Mouse (Mus musculus) olfactory bulb, adult 2 months (tissue): ENCODE results near the gene Gstp1.

Source experiments
- CTCF ChIP-seq: fragments of 200-500 bp; IDR thresholded peaks from 2 replicates; pipeline ENCODE4 v1.5.1; 2012; ENCODE audit warnings: low read depth, mild to moderate bottlenecking, low read length, moderate library complexity; ENCODE audit not compliant: insufficient read depth
- POLR2A ChIP-seq: fragments of 200-500 bp; IDR thresholded peaks from 2 replicates; pipeline ENCODE4 v1.6.1; 2012; ENCODE audit warnings: mild to moderate bottlenecking, low read depth, low read length, moderate library complexity; ENCODE audit not compliant: insufficient read depth

DNA sequence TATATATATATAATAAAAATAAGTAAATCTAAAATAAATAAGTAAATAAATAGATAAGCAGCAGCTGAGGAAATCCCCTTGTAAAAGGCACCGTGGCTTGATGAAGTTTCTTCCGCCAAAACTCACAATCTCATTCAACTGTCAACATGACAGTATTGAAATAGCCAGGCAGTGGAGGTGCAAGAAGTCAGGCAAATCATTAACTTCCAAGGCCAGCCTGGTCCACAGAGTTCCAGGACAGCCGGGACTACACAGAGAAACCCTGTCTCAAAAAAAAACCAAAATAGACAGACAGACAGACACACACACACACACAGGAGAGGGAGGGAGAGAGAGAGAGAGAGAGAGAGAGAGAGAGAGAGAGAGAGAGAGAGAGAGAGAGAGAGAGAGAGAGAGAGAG is 4.5 kb downstream of the Gstp1 start:
- no peak for TF ChIP-seq POLR2A
- TF ChIP-seq CTCF, result no peak
